In genomic region chr14:94209975-94210374, GRCm38 (mm10) we compare ENCODE assay signal across 20 mouse cellular contexts.
DNase-seq lines count a peak whose midpoint lies in the region; ATAC-seq and TF ChIP-seq lines count a peak whose summit lies in the region.
"Had no signal": no experiment of that assay in that cellular context is flagged by ENCODE, and none has a peak within 500 bp of the region (broad histone marks: within the 10 kb centered on the region; RNA-seq: fewer than 3 reads in every experiment).

No protein-coding gene starts in this region.

- no peak for TF ChIP-seq RAD21 in CH12.LX (IDR thresholded peaks at IDR 0.05; ENCODE audit: low read depth, low read length)

- in situ Hi-C loops in CH12.LX (cut with MboI; ENCODE audit: low pct_ligation_motif_present, low pct_unique_long_range_greater_than_20kb, low sequenced_read_pairs): no loop called here
- in situ Hi-C loops in ES-E14 (cut with MboI; ENCODE audit: low sequenced_read_pairs in 2 of 2, unreplicated experiment in 2 of 2): no loop called here

- no peaks in the 10 kb centered on the region for H3K79me2 ChIP-seq in CH12.LX (replicated peaks; ENCODE audit: control insufficient read depth, extremely low read depth, insufficient read depth, poor library complexity, severe bottlenecking)

- no peak for ATAC-seq in midbrain, embryonic 13.5 days
- ATAC-seq: activated CD4-positive, CD25-positive, alpha-beta regulatory T cell, adult 4 months; CD4-positive, CD25-positive, alpha-beta regulatory T cell, adult 4 months; Patski had no signal

- DNase-seq in CH12.LX (ENCODE audit: extremely low read depth) (no peak), ES-E14 (ENCODE audit: low read depth, low spot score) (no peak)
- DNase-seq in kidney, adult 8-10 months: no peak
- DNase-seq: adrenal gland, adult 2 months; adrenal gland, adult 8-10 months; adrenal gland, postnatal 10 days; adrenal gland, postnatal 14 days; adrenal gland, postnatal 25 days; adrenal gland, postnatal 36 days; B cell, adult 2 months; cerebellum, adult 11 months; cerebellum, adult 11-12 months; cerebellum, adult 18-20 months; cerebellum, adult 2 months; cerebellum, adult 8-10 months had no signal

- H3K27ac ChIP-seq in CH12.LX (ENCODE audit: insufficient read depth, low read depth) (no peak overlapping the region), ES-E14 (ENCODE audit: insufficient read depth, low read depth, low read length, poor library complexity, severe bottlenecking) (no peak overlapping the region)
- no peak overlapping the region for H3K27ac ChIP-seq in midbrain, embryonic 13.5 days

- dilution Hi-C loops in CH12.LX (cut with MboI; ENCODE audit: extremely low pct_ligation_motif_present, extremely low pct_unique_long_range_greater_than_20kb, low sequenced_read_pairs): no loop called here

- TF ChIP-seq EP300 in CH12.LX (IDR thresholded peaks at IDR 0.05; ENCODE audit: low read length): no peak

- H3K4me1 ChIP-seq in CH12.LX (ENCODE audit: control insufficient read depth in 1 of 2, insufficient read depth in 2 of 2) (no peaks in the 10 kb centered on the region), ES-E14 (ENCODE audit: control insufficient read depth in 2 of 2, insufficient read depth in 2 of 2, low read length in 2 of 2, poor library complexity in 1 of 2) (no peaks in the 10 kb centered on the region)
- H3K4me1 ChIP-seq in midbrain, embryonic 13.5 days (replicated peaks): no peaks in the 10 kb centered on the region

- H3K36me3 ChIP-seq in CH12.LX (replicated peaks in 1 of 2; ENCODE audit: control insufficient read depth in 1 of 2, insufficient read depth in 1 of 2, low read length in 1 of 2) (no peaks in the 10 kb centered on the region), ES-E14 (ENCODE audit: control insufficient read depth, insufficient read depth, low read length, poor library complexity, severe bottlenecking) (no peaks in the 10 kb centered on the region)
- no peaks in the 10 kb centered on the region for H3K36me3 ChIP-seq in midbrain, embryonic 13.5 days
- H3K36me3 ChIP-seq: G1E had no signal

- no peak for TF ChIP-seq POLR2A in CH12.LX (IDR thresholded peaks at IDR 0.05; ENCODE audit: low read depth, low read length)

- H3K4me2 ChIP-seq in CH12.LX (ENCODE audit: insufficient read depth, low read depth, poor library complexity, severe bottlenecking): no peak overlapping the region
- no peak overlapping the region for H3K4me2 ChIP-seq in midbrain, embryonic 13.5 days (replicated peaks)

- H3K9me3 ChIP-seq in CH12.LX (replicated peaks; ENCODE audit: low read length): no peaks in the 10 kb centered on the region
- H3K9me3 ChIP-seq in ES-E14 (ENCODE audit: control insufficient read depth, insufficient read depth, low read depth, low read length): no peaks in the 10 kb centered on the region
- H3K9me3 ChIP-seq in midbrain, embryonic 13.5 days: no peaks in the 10 kb centered on the region
- H3K9me3 ChIP-seq: G1E had no signal

- no peak for TF ChIP-seq CTCF in CH12.LX (conservative IDR thresholded peaks at IDR 0.05 in 1 of 2, IDR thresholded peaks at IDR 0.05 in 1 of 2; ENCODE audit: low read depth in 2 of 2, low read length in 2 of 2)

- no peak overlapping the region for H3K4me3 ChIP-seq in CH12.LX (replicated peaks in 1 of 3; ENCODE audit: low read depth in 2 of 3, low read length in 2 of 3, poor library complexity in 1 of 3)
- H3K4me3 ChIP-seq in ES-E14 (ENCODE audit: insufficient read depth in 1 of 2, low read depth in 1 of 2, low read length in 2 of 2, poor library complexity in 1 of 2, severe bottlenecking in 1 of 2): no peak overlapping the region
- no peak overlapping the region for H3K4me3 ChIP-seq in midbrain, embryonic 13.5 days (replicated peaks)

- H3K9ac ChIP-seq in CH12.LX (ENCODE audit: insufficient read depth, low read depth) (no peak overlapping the region), ES-E14 (ENCODE audit: insufficient read depth, low read depth, low read length, poor library complexity, severe bottlenecking) (no peak overlapping the region)
- H3K9ac ChIP-seq in midbrain, embryonic 13.5 days (replicated peaks): no peak overlapping the region

- no peaks in the 10 kb centered on the region for H3K27me3 ChIP-seq in CH12.LX (replicated peaks)
- H3K27me3 ChIP-seq in midbrain, embryonic 13.5 days: no peaks in the 10 kb centered on the region
- H3K27me3 ChIP-seq: Patski had no signal

- 79% methylated on average over 4 of the region's 4 CpGs for WGBS in midbrain, embryonic 13.5 days

TF ChIP-seq in CH12.LX, 34 proteins besides CTCF, POLR2A, EP300 and RAD21:
- TF ChIP-seq MXI1 (IDR thresholded peaks at IDR 0.05; ENCODE audit: low read depth, low read length) (no peak), MAFK (IDR thresholded peaks at IDR 0.05; ENCODE audit: insufficient replicate concordance, low read length) (peak; percentile 66; the same call in 1 of the 2 replicates), POLR2AphosphoS2 (IDR thresholded peaks at IDR 0.05; ENCODE audit: low read depth, low read length) (no peak)

TF ChIP-seq in ES-E14, 5 proteins besides CTCF, POLR2A, EP300 and RAD21:
- TF ChIP-seq ZC3H11A (IDR thresholded peaks at IDR 0.05; ENCODE audit: borderline replicate concordance, low read depth, low read length): no peak
- peak; percentile 59; the same call in 1 of the 2 replicates for TF ChIP-seq MAFK (IDR thresholded peaks at IDR 0.05; ENCODE audit: insufficient read depth, low read depth, low read length)
